Mouse (Mus musculus): ENCODE data around the gene Hebp2. TPM values are rescaled to one million over a fixed set of nuclear protein-coding genes. Genes with fewer than 3 reads are reported as not detected.

Hebp2 gene
- polyA plus RNA-seq, 2 experiments: 11.7 to 38.4 TPM

DNA sequence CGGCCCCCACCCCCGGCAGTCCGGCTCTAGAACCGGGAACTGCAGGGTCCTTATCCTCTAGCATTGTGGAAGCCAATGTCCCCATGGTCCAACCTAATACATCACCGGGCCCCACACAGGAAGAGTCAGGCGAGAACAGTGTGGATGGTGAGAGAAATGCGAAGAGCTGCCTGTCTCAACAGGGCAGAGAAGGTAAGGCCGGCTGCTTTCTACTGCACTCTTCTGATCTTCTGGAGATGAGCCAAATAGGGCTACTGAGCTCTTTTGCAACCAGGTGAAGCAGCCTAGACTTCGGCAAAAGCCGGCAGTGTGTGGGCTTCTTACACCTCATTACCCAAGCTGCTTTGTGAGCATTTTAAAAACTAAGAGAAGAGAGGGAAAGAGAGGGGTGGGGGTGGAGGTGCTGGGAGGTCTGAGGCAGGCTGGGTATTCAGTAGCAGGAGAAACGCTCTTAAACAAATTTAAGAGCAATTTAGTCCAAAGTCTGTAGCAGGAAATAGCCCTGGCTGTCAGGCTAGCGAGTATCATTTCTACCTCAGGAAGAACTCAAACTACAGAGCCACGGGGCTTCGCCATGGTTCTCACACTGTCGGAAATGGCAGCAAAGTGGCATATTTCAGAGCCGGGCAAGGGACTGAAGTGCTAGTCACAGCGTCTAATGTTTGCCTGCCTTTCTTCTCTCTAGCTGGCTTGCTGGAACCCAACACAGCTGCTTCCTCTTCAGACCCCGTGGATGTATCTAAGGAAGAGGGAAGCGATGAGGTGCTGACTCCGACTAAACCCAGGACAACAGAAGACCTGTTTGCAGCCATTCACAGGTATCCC, 18.8 kb downstream of the Hebp2 start:
- H3K36me3 ChIP-seq (ENCODE audit: control insufficient read depth, insufficient read depth, low read length): peaks cover 32% of the 10 kb centered on the region
- DNase-seq (ENCODE audit: low spot score): no peak
- H3K27ac ChIP-seq (replicated peaks; ENCODE audit: low read depth, low read length): peak overlapping the region; percentile 43
- H3K27me3 ChIP-seq (ENCODE audit: control insufficient read depth, insufficient read depth, low read length): no peaks in the 10 kb centered on the region
- no peak for TF ChIP-seq POLR2A (IDR thresholded peaks at IDR 0.05; ENCODE audit: borderline replicate concordance, extremely low read depth, insufficient read depth, insufficient read length)
- H3K9ac ChIP-seq (ENCODE audit: low read depth, low read length, severe bottlenecking): 0 out of 2 replicates have a peak overlapping the region, but pooled peaks have one; percentile 21
- WGBS: 56% methylated on average over 20 of the region's 20 CpGs
- no peaks in the 10 kb centered on the region for H3K9me3 ChIP-seq (ENCODE audit: control insufficient read depth, low read length)
- H3K4me1 ChIP-seq (ENCODE audit: control insufficient read depth, insufficient read depth, low read length): peaks cover 25% of the 10 kb centered on the region
- ATAC-seq (ENCODE audit: low FRiP score, low read depth): no peak
- no peak overlapping the region for H3K4me3 ChIP-seq (replicated peaks; ENCODE audit: low read length)
- peak overlapping the region; percentile 32; the same call in 1 of the 2 replicates for H3K4me2 ChIP-seq (replicated peaks; ENCODE audit: low read depth, low read length, severe bottlenecking)

- H3K27me3 ChIP-seq (ENCODE audit: control insufficient read depth, insufficient read depth, low read length): no peaks in the 10 kb centered on the region
- DNase-seq (ENCODE audit: low spot score) (no peak), ATAC-seq (ENCODE audit: low FRiP score, low read depth) (no peak)
Observed at GRCm38 (mm10) chr10:18526184-18526850, 19.6 kb downstream of the Hebp2 start.

GRCm38 (mm10) chr10:18525726-18526125, 20.1 kb downstream of the Hebp2 start:
- DNase-seq (ENCODE audit: low spot score) (no peak), ATAC-seq (ENCODE audit: low FRiP score, low read depth) (no peak)
- 58% methylated on average over 9 of the region's 9 CpGs for WGBS
- Histone ChIP-seq H3K4me3 (replicated peaks; ENCODE audit: low read length) (no peak overlapping the region), H3K36me3 (ENCODE audit: control insufficient read depth, insufficient read depth, low read length) (peaks cover 19% of the 10 kb centered on the region), H3K27ac (replicated peaks; ENCODE audit: low read depth, low read length) (no peak overlapping the region), H3K4me1 (ENCODE audit: control insufficient read depth, insufficient read depth, low read length) (peaks cover 25% of the 10 kb centered on the region), H3K9ac (ENCODE audit: low read depth, low read length, severe bottlenecking) (no peak overlapping the region), H3K27me3 (ENCODE audit: control insufficient read depth, insufficient read depth, low read length) (no peaks in the 10 kb centered on the region), H3K4me2 (replicated peaks; ENCODE audit: low read depth, low read length, severe bottlenecking) (no peak overlapping the region), H3K9me3 (ENCODE audit: control insufficient read depth, low read length) (no peaks in the 10 kb centered on the region)
- TF ChIP-seq POLR2A (IDR thresholded peaks at IDR 0.05; ENCODE audit: borderline replicate concordance, extremely low read depth, insufficient read depth, insufficient read length): no peak

More at GRCm38 (mm10) chr10:18526184-18526850, 19.6 kb downstream of the Hebp2 start:
- Histone ChIP-seq H3K27ac (replicated peaks; ENCODE audit: low read depth, low read length) (peak overlapping the region; percentile 43; the same call in 1 of the 2 replicates), H3K36me3 (ENCODE audit: control insufficient read depth, insufficient read depth, low read length) (peaks cover 24% of the 10 kb centered on the region), H3K4me2 (replicated peaks; ENCODE audit: low read depth, low read length, severe bottlenecking) (no peak overlapping the region), H3K4me3 (replicated peaks; ENCODE audit: low read length) (no peak overlapping the region), H3K9me3 (ENCODE audit: control insufficient read depth, low read length) (no peaks in the 10 kb centered on the region), H3K9ac (ENCODE audit: low read depth, low read length, severe bottlenecking) (no peak overlapping the region), H3K4me1 (ENCODE audit: control insufficient read depth, insufficient read depth, low read length) (peaks cover 25% of the 10 kb centered on the region)
- TF ChIP-seq POLR2A (IDR thresholded peaks at IDR 0.05; ENCODE audit: borderline replicate concordance, extremely low read depth, insufficient read depth, insufficient read length): no peak
- WGBS: 78% methylated on average over 22 of the region's 22 CpGs

- Histone ChIP-seq H3K4me2 (replicated peaks; ENCODE audit: low read depth, low read length, severe bottlenecking) (no peak overlapping the region), H3K9me3 (ENCODE audit: control insufficient read depth, low read length) (no peaks in the 10 kb centered on the region), H3K9ac (ENCODE audit: low read depth, low read length, severe bottlenecking) (no peak overlapping the region), H3K27ac (replicated peaks; ENCODE audit: low read depth, low read length) (no peak overlapping the region), H3K4me1 (ENCODE audit: control insufficient read depth, insufficient read depth, low read length) (peaks cover 25% of the 10 kb centered on the region), H3K27me3 (ENCODE audit: control insufficient read depth, insufficient read depth, low read length) (no peaks in the 10 kb centered on the region), H3K36me3 (ENCODE audit: control insufficient read depth, insufficient read depth, low read length) (peaks cover 18% of the 10 kb centered on the region), H3K4me3 (replicated peaks; ENCODE audit: low read length) (no peak overlapping the region)
- no peak for DNase-seq (ENCODE audit: low spot score)
- no peak for ATAC-seq (ENCODE audit: low FRiP score, low read depth)
- TF ChIP-seq POLR2A (IDR thresholded peaks at IDR 0.05; ENCODE audit: borderline replicate concordance, extremely low read depth, insufficient read depth, insufficient read length): no peak
- WGBS: 85% methylated on average over 15 of the region's 15 CpGs
Observed at GRCm38 (mm10) chr10:18525311-18525710, 20.6 kb downstream of the Hebp2 start.

DNA sequence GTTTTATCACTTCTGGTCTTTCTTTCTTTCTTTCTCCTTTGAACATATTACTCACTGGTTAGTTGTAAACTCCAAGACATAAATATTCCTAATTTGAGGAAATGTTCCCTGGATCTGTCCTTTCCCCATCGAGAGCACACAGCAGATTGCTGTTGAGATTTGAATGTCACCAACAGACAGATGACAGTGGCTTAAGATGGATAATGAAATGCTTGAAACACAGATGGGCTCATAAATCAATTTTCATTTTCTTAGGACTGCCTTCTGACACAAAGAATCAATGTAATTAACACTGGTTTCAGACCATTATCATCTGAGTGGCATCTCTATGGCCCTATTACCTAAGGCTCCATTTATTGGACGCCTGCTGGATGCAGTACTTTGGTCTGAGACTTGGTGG, 23.3 kb downstream of the Hebp2 start:
- no peak for DNase-seq (ENCODE audit: low spot score)
- TF ChIP-seq POLR2A (IDR thresholded peaks at IDR 0.05; ENCODE audit: borderline replicate concordance, extremely low read depth, insufficient read depth, insufficient read length): no peak
- H3K27ac ChIP-seq (replicated peaks; ENCODE audit: low read depth, low read length): no peak overlapping the region
- H3K9me3 ChIP-seq (ENCODE audit: control insufficient read depth, low read length): no peaks in the 10 kb centered on the region
- 80% methylated on average over 2 of the region's 2 CpGs for WGBS
- no peak overlapping the region for H3K9ac ChIP-seq (ENCODE audit: low read depth, low read length, severe bottlenecking)
- ATAC-seq (ENCODE audit: low FRiP score, low read depth): no peak
- no peak overlapping the region for H3K4me3 ChIP-seq (replicated peaks; ENCODE audit: low read length)
- peaks cover 18% of the 10 kb centered on the region for H3K36me3 ChIP-seq (ENCODE audit: control insufficient read depth, insufficient read depth, low read length)
- H3K4me1 ChIP-seq (ENCODE audit: control insufficient read depth, insufficient read depth, low read length): peaks cover 18% of the 10 kb centered on the region
- H3K4me2 ChIP-seq (replicated peaks; ENCODE audit: low read depth, low read length, severe bottlenecking): no peak overlapping the region
- no peaks in the 10 kb centered on the region for H3K27me3 ChIP-seq (ENCODE audit: control insufficient read depth, insufficient read depth, low read length)

All from limb, embryonic 14.5 days (tissue).